Mouse (Mus musculus): Measurements from ENCODE around the gene Gpr132. TPM values are rescaled to one million over a fixed set of nuclear protein-coding genes. Genes with fewer than 3 reads are reported as not detected.

Gene Gpr132
- total and polyA plus RNA-seq, 3 experiments, result 5.4 to 6.5 TPM; not detected in 1

DNA sequence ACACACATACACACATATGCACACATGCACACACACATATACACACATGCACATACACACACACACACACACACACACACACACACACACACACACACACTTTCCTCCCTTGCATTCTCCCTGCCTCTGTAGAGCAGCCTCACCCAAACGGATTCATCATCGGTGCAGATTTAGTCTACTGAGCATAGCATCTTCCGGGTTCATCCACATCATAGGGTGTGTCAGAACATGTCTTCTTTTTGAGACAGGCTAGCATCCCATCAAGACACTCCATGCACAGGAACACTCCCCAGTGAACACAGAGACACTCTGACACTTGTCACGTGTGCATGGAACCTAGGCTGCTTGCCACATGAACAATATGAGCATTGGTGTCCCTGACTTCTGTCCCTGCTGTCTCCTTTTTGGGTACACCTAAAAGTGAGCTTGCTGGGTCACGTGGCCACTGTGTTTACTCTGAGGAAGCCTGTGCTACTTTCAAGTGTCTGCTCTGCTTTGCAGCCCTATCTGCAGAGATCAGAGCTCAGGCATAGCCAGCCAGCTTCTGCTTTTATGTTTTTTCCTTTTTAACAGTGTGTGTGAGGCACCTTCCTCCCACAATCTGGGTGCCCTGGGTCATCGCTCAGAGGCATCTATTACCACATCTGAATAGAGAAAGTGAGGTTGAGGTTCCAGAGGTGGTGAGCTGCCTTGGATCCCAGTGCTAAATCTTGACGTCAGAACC is 13.3 kb downstream of the Gpr132 start (continued):
- TF ChIP-seq MYB (IDR thresholded peaks at IDR 0.05; ENCODE audit: low read depth, low read length), result no peak
- TF ChIP-seq NELFE (IDR thresholded peaks at IDR 0.05; ENCODE audit: low read depth, low read length), result no peak
- TF ChIP-seq ZNF384 (IDR thresholded peaks at IDR 0.05; ENCODE audit: low read depth, low read length), result no peak
- no peak for TF ChIP-seq NRF1 (IDR thresholded peaks at IDR 0.05; ENCODE audit: insufficient read depth, low read depth, low read length, poor library complexity, severe bottlenecking)
- no peak for TF ChIP-seq CTCF (IDR thresholded peaks at IDR 0.05 in 2 of 3, conservative IDR thresholded peaks at IDR 0.05 in 1 of 3; ENCODE audit: control insufficient read depth in 1 of 3, insufficient read depth in 1 of 3, low read depth in 2 of 3, low read length in 3 of 3, poor library complexity in 1 of 3, severe bottlenecking in 1 of 3)
- TF ChIP-seq KAT2A (conservative IDR thresholded peaks at IDR 0.05; ENCODE audit: low read depth, low read length), result no peak
- TF ChIP-seq GATA1 (IDR thresholded peaks at IDR 0.05; ENCODE audit: low read depth, low read length), result 0 out of 2 replicates have a peak, but pooled peaks have one; percentile 38
- no peak for TF ChIP-seq RAD21 (IDR thresholded peaks at IDR 0.05; ENCODE audit: low read depth, low read length)
- TF ChIP-seq POLR2AphosphoS5 (IDR thresholded peaks at IDR 0.05; ENCODE audit: borderline replicate concordance, low read depth, low read length), result peak; percentile 88; the same call in 1 of the 2 replicates
- no peak for TF ChIP-seq MYC (IDR thresholded peaks at IDR 0.05; ENCODE audit: low read depth, low read length)
- no peak for TF ChIP-seq TAL1 (IDR thresholded peaks at IDR 0.05; ENCODE audit: low read length)
- TF ChIP-seq ZMIZ1 (IDR thresholded peaks at IDR 0.05; ENCODE audit: low read depth, low read length), result no peak
- TF ChIP-seq ELF1 (IDR thresholded peaks at IDR 0.05; ENCODE audit: low read depth, low read length), result no peak

DNA sequence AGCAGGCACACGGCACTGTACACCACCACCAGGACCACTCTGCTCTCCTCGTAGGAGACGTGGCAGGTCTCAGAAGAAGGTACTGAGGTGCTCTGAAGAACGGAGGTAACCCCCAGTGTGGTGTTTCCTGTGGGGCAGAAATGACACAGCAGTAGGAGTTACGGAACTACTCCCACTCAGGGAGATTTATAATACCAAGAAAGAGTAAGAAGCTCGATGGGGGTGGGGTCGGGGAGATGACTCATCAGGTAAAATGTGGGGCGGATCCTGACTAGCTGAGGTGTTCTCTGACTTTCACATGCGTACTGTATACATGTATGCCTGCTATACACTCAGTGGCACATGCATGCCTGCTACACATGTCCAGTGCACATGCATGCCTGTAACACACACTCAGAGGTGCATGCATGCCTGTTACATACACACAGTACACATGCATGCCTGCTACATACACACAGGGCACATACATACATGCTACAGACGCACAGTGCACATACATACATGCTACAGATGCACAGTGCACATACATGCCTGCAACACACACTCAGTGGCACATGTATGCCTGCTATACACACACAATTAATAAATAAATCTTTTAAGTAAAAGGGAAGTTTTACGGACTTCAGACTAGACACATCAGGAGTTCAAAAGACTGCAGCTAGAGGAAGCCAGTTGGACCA is 14.8 kb downstream of the Gpr132 start:
- no peak overlapping the region for H3K9ac ChIP-seq (ENCODE audit: control insufficient read depth, low read depth, low read length, poor library complexity, severe bottlenecking)
- no peaks in the 10 kb centered on the region for H3K79me2 ChIP-seq (ENCODE audit: control insufficient read depth, insufficient read depth, low read length, poor library complexity)
- no peaks in the 10 kb centered on the region for H3K9me3 ChIP-seq (replicated peaks; ENCODE audit: insufficient read depth, low read length)
- peaks cover 2 to 8% of the 10 kb centered on the region in 2 experiments; a peak in 3 of 4 replicates for H3K4me1 ChIP-seq (ENCODE audit: control insufficient read depth in 1 of 2, insufficient read depth in 2 of 2, low read length in 2 of 2)
- DNase-seq (ENCODE audit: low read depth, low spot score), result no peak
- peaks cover 0 to 5% of the 10 kb centered on the region in 2 experiments; a peak in 2 of 4 replicates for H3K36me3 ChIP-seq (ENCODE audit: control insufficient read depth in 1 of 2, insufficient read depth in 2 of 2, low read length in 2 of 2)
- H3K27me3 ChIP-seq (ENCODE audit: control insufficient read depth in 1 of 2, insufficient read depth in 2 of 2, low read length in 2 of 2), result no peaks in the 10 kb centered on the region
- no peak overlapping the region for H3K4me3 ChIP-seq (ENCODE audit: control insufficient read depth in 1 of 2, insufficient read depth in 1 of 2, low read depth in 2 of 2, low read length in 2 of 2)
- H3K27ac ChIP-seq (ENCODE audit: control insufficient read depth, low read depth, low read length), result no peak overlapping the region
- TF ChIP-seq JUND (IDR thresholded peaks at IDR 0.05; ENCODE audit: low read depth, low read length), result peak; percentile 13; the same call in 1 of the 2 replicates
- TF ChIP-seq GATA1 (IDR thresholded peaks at IDR 0.05; ENCODE audit: low read depth, low read length), result no peak
- no peak for TF ChIP-seq ZNF384 (IDR thresholded peaks at IDR 0.05; ENCODE audit: low read depth, low read length)
- peak; percentile 78; the same call in 1 of the 2 replicates for TF ChIP-seq POLR2AphosphoS5 (IDR thresholded peaks at IDR 0.05; ENCODE audit: borderline replicate concordance, low read depth, low read length)

DNA sequence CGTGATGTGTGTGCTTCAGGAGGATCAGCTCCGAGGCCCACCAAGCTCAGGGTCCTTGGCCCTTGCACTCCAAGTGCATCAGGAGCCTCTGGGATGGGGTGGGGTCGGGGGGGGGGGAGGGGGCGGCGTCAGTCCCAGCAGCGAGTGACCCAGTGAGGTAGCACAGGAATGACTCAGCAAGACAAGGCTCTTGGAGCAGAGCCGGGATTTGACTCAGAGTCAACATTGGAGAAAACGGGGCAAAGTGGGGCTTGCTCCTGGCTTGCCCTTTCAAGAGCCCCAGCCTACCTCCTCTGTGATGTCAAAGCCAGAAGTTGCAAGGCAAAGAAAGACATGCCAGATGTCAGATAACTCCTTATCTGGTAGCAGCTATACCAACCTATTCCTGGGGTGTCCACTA is 16.9 kb downstream of the Gpr132 start:
- peaks cover 0 to 5% of the 10 kb centered on the region in 2 experiments; a peak in 2 of 4 replicates for H3K36me3 ChIP-seq (ENCODE audit: control insufficient read depth in 1 of 2, insufficient read depth in 2 of 2, low read length in 2 of 2)
- H3K27me3 ChIP-seq (ENCODE audit: control insufficient read depth in 1 of 2, insufficient read depth in 2 of 2, low read length in 2 of 2), result no peaks in the 10 kb centered on the region
- H3K9me3 ChIP-seq (replicated peaks; ENCODE audit: insufficient read depth, low read length), result no peaks in the 10 kb centered on the region
- no peak overlapping the region for H3K4me3 ChIP-seq (ENCODE audit: control insufficient read depth in 1 of 2, insufficient read depth in 1 of 2, low read depth in 2 of 2, low read length in 2 of 2)
- no peaks in the 10 kb centered on the region for H3K79me2 ChIP-seq (ENCODE audit: control insufficient read depth, insufficient read depth, low read length, poor library complexity)
- no peak overlapping the region for H3K27ac ChIP-seq (ENCODE audit: control insufficient read depth, low read depth, low read length)
- TF ChIP-seq GATA1 (IDR thresholded peaks at IDR 0.05; ENCODE audit: low read depth, low read length) (peak; percentile 47; the same call in 1 of the 2 replicates), MYC (IDR thresholded peaks at IDR 0.05; ENCODE audit: low read depth, low read length) (no peak), ETS1 (IDR thresholded peaks at IDR 0.05; ENCODE audit: low read depth, low read length) (0 out of 2 replicates have a peak, but pooled peaks have one; percentile 11)
- peaks cover 2 to 8% of the 10 kb centered on the region in 2 experiments; a peak in 3 of 4 replicates for H3K4me1 ChIP-seq (ENCODE audit: control insufficient read depth in 1 of 2, insufficient read depth in 2 of 2, low read length in 2 of 2)
- DNase-seq (ENCODE audit: low read depth, low spot score), result no peak
- no peak overlapping the region for H3K9ac ChIP-seq (ENCODE audit: control insufficient read depth, low read depth, low read length, poor library complexity, severe bottlenecking)

Measured in MEL (cell line).